18 mouse cellular contexts compared by ENCODE assay signal in genomic region chr17:30103005-30103404, GRCm38 (mm10).
"Had no signal": no experiment of that assay in that cellular context is flagged by ENCODE, and none has a peak within 500 bp of the region (broad histone marks: within the 10 kb centered on the region; RNA-seq: fewer than 3 reads in every experiment).

No protein-coding gene starts in this region.

- H3K9me3 ChIP-seq: kidney, embryonic 15.5 days; limb, embryonic 13.5 days; liver, embryonic 12.5 days; liver, embryonic 15.5 days; lung, embryonic 15.5 days; midbrain, embryonic 12.5 days; midbrain, embryonic 15.5 days; neural tube, embryonic 12.5 days; neural tube, embryonic 15.5 days; stomach, embryonic 15.5 days had no signal

- H3K4me1 ChIP-seq: neural tube, embryonic 12.5 days had no signal

- H3K36me3 ChIP-seq: kidney, embryonic 15.5 days; liver, embryonic 15.5 days; lung, embryonic 15.5 days; midbrain, embryonic 12.5 days; midbrain, embryonic 15.5 days; neural tube, embryonic 12.5 days; neural tube, embryonic 15.5 days; stomach, embryonic 15.5 days had no signal

- ATAC-seq: liver, embryonic 12.5 days; midbrain, embryonic 15.5 days had no signal

- H3K4me3 ChIP-seq: kidney, embryonic 15.5 days; limb, embryonic 13.5 days; liver, embryonic 12.5 days; liver, embryonic 15.5 days; lung, embryonic 15.5 days; midbrain, embryonic 12.5 days; midbrain, embryonic 15.5 days; neural tube, embryonic 12.5 days; neural tube, embryonic 15.5 days; stomach, embryonic 15.5 days had no signal

- H3K27me3 ChIP-seq: kidney, embryonic 15.5 days; limb, embryonic 13.5 days; liver, embryonic 12.5 days; liver, embryonic 15.5 days; lung, embryonic 15.5 days; midbrain, embryonic 12.5 days; midbrain, embryonic 15.5 days; neural tube, embryonic 12.5 days; neural tube, embryonic 15.5 days; stomach, embryonic 15.5 days had no signal

- DNase-seq: kidney, adult 8-10 months; left cerebral cortex, postnatal 4 days; liver; lung, postnatal 10 days; right cerebral cortex, adult 18-20 months; right cerebral cortex, postnatal 14 days; right cerebral cortex, postnatal 4 days; thymus, postnatal 36 days had no signal
